Mouse (Mus musculus) olfactory bulb, adult 2 months (tissue): ENCODE data around the gene Vwa5b1.

Experiments
- CTCF ChIP-seq: fragments of 200-500 bp; IDR thresholded peaks from 2 replicates; pipeline ENCODE4 v1.5.1; 2012; ENCODE audit warnings: low read depth, mild to moderate bottlenecking, low read length, moderate library complexity; ENCODE audit not compliant: insufficient read depth
- POLR2A ChIP-seq: fragments of 200-500 bp; IDR thresholded peaks from 2 replicates; pipeline ENCODE4 v1.6.1; 2012; ENCODE audit warnings: mild to moderate bottlenecking, low read depth, low read length, moderate library complexity; ENCODE audit not compliant: insufficient read depth

DNA sequence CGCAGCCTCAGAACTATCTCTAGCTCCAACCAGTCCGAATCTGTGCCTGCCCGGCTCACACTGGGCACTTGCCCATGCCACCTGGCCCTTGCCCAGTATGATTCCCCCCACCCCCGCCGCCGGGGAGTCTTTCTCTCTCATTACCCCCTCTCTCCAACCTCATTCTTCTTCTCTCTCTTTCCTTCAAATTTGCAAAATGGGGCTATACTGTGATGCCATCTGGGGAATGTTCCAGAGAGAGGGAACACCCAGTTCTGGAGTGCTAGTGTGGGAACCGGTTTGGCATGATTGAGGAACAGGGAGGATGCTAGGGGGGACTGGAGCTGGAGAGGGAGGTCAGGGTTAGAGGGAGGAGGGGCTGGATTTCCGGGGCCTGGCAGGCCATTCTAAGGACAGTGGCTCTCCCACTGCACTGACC is 82.2 kb downstream of the Vwa5b1 start:
- no peak for TF ChIP-seq CTCF
- no peak for TF ChIP-seq POLR2A
